Mouse (Mus musculus) liver, adult 2 months (tissue): ENCODE results near the gene Elf2.

Experiments used
- CTCF ChIP-seq: fragments of 200-500 bp; IDR thresholded peaks from 2 replicates; pipeline ENCODE4 v1.5.1; 2011; ENCODE audit warnings: low read depth, low read length, control low read depth
- POLR2A ChIP-seq: fragments of 200-500 bp; IDR thresholded peaks from 2 replicates; pipeline ENCODE4 v1.6.1; 2011; ENCODE audit warnings: low read length, control low read depth; ENCODE audit not compliant: insufficient read depth; ENCODE audit errors: extremely low read depth

GRCm38 (mm10) chr3:51358660-51359557 lies 18.4 kb upstream of the Elf2 start:
- TF ChIP-seq CTCF (no peak), POLR2A (no peak)
